Mouse (Mus musculus): Measurements from ENCODE around the gene Sorbs2. TPM values are rescaled to one million over a fixed set of nuclear protein-coding genes. Genes with fewer than 3 reads are reported as not detected.

The Sorbs2 gene
- polyA plus RNA-seq, 2 experiments: 3.7 to 6.2 TPM

DNA sequence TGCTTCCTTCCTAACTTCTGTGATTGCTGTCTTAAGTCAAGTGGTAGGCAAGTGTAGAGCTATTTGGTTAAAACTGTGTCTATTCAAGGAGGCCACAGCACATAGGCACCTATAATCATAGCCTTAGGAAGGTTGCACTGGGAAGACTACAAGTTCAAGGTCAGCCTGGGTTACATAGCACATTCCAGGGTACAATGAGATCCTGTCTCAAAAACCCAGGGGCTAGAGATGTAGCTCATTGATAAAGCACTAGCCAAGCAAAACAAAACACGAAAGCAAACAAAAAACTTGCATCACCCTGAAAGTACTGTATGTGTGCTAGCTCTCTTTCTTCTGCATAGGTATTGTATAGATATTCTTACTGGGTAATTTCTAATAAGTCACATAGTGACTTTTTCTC, 103.7 kb downstream of the Sorbs2 start:
- Histone ChIP-seq H3K9me3 (ENCODE audit: control insufficient read depth, low read length) (no peaks in the 10 kb centered on the region), H3K36me3 (replicated peaks; ENCODE audit: control insufficient read depth, insufficient read depth, low read depth) (no peaks in the 10 kb centered on the region), H3K4me2 (ENCODE audit: low read depth) (no peak overlapping the region), H3K27ac (no peak overlapping the region), H3K4me1 (replicated peaks; ENCODE audit: control insufficient read depth in 2 of 2, insufficient read depth in 2 of 2, low read length in 1 of 2) (peaks cover 0 to 6% of the 10 kb centered on the region in 2 experiments; a peak in 1 of 4 replicates), H3K27me3 (ENCODE audit: control insufficient read depth, insufficient read depth, low read length) (no peaks in the 10 kb centered on the region), H3K4me3 (ENCODE audit: insufficient read depth in 1 of 2, low read depth in 2 of 2, low read length in 2 of 2) (no peak overlapping the region), H3K9ac (replicated peaks) (no peak overlapping the region)
- ATAC-seq (ENCODE audit: insufficient read depth) (no peak), DNase-seq (ENCODE audit: low read depth in 3 of 3, low spot score in 3 of 3) (no peak)
- TF ChIP-seq CTCF (IDR thresholded peaks at IDR 0.05; ENCODE audit: low read depth) (no peak), EP300 (IDR thresholded peaks at IDR 0.05; ENCODE audit: low read depth) (no peak)
- 35% methylated on average over 1 of the region's 1 CpGs for WGBS (ENCODE audit: insufficient replicate concordance)

DNA sequence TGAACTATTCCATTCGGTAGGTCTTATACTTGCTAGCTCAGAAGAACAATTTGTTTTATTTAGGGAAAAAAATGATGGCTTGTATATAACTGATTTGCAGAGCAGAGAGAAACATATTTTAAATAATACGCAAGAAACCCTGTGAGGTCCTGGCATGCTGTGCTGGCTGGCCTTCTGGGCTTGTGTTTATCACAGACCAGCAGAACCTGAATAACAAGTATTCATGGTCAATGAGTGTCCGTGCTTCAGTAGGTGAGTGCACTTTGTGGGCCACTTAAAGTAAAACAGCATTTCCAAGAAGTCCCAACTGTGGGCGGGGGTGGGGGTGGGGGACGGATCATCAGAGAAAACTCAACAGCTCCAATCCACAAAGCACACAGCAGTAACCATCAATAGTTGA, 107.0 kb downstream of the Sorbs2 start:
- H3K4me2 ChIP-seq (ENCODE audit: low read depth): no peak overlapping the region
- no peak overlapping the region for H3K4me3 ChIP-seq (ENCODE audit: insufficient read depth in 1 of 2, low read depth in 2 of 2, low read length in 2 of 2)
- DNase-seq (ENCODE audit: low read depth in 3 of 3, low spot score in 3 of 3): no peak
- TF ChIP-seq EP300 (IDR thresholded peaks at IDR 0.05; ENCODE audit: low read depth) (no peak), CTCF (IDR thresholded peaks at IDR 0.05; ENCODE audit: low read depth) (no peak)
- no peak overlapping the region for H3K9ac ChIP-seq (replicated peaks)
- H3K36me3 ChIP-seq (replicated peaks; ENCODE audit: control insufficient read depth, insufficient read depth, low read depth): no peaks in the 10 kb centered on the region
- H3K27ac ChIP-seq: no peak overlapping the region
- H3K9me3 ChIP-seq (ENCODE audit: control insufficient read depth, low read length): no peaks in the 10 kb centered on the region
- 43% methylated on average over 5 of the region's 5 CpGs for WGBS (ENCODE audit: insufficient replicate concordance)
- H3K27me3 ChIP-seq (ENCODE audit: control insufficient read depth, insufficient read depth, low read length): no peaks in the 10 kb centered on the region
- peaks cover 0 to 6% of the 10 kb centered on the region in 2 experiments; a peak in 1 of 4 replicates for H3K4me1 ChIP-seq (replicated peaks; ENCODE audit: control insufficient read depth in 2 of 2, insufficient read depth in 2 of 2, low read length in 1 of 2)
- no peak for ATAC-seq (ENCODE audit: insufficient read depth)

DNA sequence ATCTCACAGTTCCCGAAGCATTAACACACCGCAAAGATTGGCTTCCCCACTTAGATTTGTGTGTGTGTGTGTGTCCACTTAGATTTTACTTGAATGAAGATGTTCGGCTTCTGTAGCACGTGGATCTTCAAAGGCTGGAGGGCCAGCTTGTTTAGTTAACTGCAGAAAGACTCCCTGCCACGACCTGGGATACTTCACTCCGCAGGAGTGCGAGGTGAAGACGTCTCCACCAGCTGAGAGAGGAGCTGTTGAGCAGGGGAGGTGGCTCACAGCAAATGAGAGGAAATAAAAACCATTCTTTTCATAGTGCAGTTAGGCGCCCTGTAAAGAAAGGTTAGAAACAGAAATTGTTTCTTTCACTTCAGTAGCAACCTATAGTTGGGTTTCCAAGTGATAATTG, 107.5 kb downstream of the Sorbs2 start:
- ATAC-seq (ENCODE audit: insufficient read depth) (no peak), DNase-seq (ENCODE audit: low read depth in 3 of 3, low spot score in 3 of 3) (no peak)
- H3K27me3 ChIP-seq (ENCODE audit: control insufficient read depth, insufficient read depth, low read length): no peaks in the 10 kb centered on the region
- peaks cover 0 to 6% of the 10 kb centered on the region in 2 experiments; a peak in 1 of 4 replicates for H3K4me1 ChIP-seq (replicated peaks; ENCODE audit: control insufficient read depth in 2 of 2, insufficient read depth in 2 of 2, low read length in 1 of 2)
- H3K4me2 ChIP-seq (ENCODE audit: low read depth): no peak overlapping the region
- no peak overlapping the region for H3K4me3 ChIP-seq (ENCODE audit: insufficient read depth in 1 of 2, low read depth in 2 of 2, low read length in 2 of 2)
- no peaks in the 10 kb centered on the region for H3K36me3 ChIP-seq (replicated peaks; ENCODE audit: control insufficient read depth, insufficient read depth, low read depth)
- no peak overlapping the region for H3K9ac ChIP-seq (replicated peaks)
- TF ChIP-seq CTCF (IDR thresholded peaks at IDR 0.05; ENCODE audit: low read depth) (no peak), EP300 (IDR thresholded peaks at IDR 0.05; ENCODE audit: low read depth) (no peak)
- H3K9me3 ChIP-seq (ENCODE audit: control insufficient read depth, low read length): no peaks in the 10 kb centered on the region
- WGBS (ENCODE audit: insufficient replicate concordance): 12% methylated on average over 9 of the region's 9 CpGs
- no peak overlapping the region for H3K27ac ChIP-seq

DNA sequence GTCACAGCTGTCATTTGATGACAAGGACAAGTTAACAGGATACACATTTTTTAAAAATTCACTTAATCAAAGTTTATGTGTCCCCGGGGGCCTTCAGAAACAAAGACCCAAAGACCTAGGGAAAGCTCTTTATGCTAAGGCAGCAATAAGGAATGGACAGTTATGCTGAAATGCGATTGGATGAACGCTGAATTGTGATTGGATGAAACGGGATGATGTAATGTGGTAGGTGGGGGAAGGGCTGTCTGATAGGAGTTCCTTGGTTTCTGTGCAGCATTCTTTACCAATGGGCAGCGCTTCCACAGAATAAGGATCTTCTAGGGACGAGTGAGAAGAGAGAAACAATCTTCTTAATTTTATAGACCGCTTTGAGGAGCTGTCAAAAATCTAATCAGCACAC, 108.0 kb downstream of the Sorbs2 start:
- no peaks in the 10 kb centered on the region for H3K36me3 ChIP-seq (replicated peaks; ENCODE audit: control insufficient read depth, insufficient read depth, low read depth)
- no peaks in the 10 kb centered on the region for H3K9me3 ChIP-seq (ENCODE audit: control insufficient read depth, low read length)
- H3K4me1 ChIP-seq (replicated peaks; ENCODE audit: control insufficient read depth in 2 of 2, insufficient read depth in 2 of 2, low read length in 1 of 2): peaks cover 0 to 3% of the 10 kb centered on the region in 2 experiments; a peak in 1 of 4 replicates
- no peak for TF ChIP-seq CTCF (IDR thresholded peaks at IDR 0.05; ENCODE audit: low read depth)
- no peak for TF ChIP-seq EP300 (IDR thresholded peaks at IDR 0.05; ENCODE audit: low read depth)
- DNase-seq (ENCODE audit: low read depth in 3 of 3, low spot score in 3 of 3): no peak
- H3K27ac ChIP-seq: no peak overlapping the region
- H3K9ac ChIP-seq (replicated peaks): no peak overlapping the region
- no peak overlapping the region for H3K4me3 ChIP-seq (ENCODE audit: insufficient read depth in 1 of 2, low read depth in 2 of 2, low read length in 2 of 2)
- H3K27me3 ChIP-seq (ENCODE audit: control insufficient read depth, insufficient read depth, low read length): no peaks in the 10 kb centered on the region
- H3K4me2 ChIP-seq (ENCODE audit: low read depth): no peak overlapping the region
- no peak for ATAC-seq (ENCODE audit: insufficient read depth)
- WGBS (ENCODE audit: insufficient replicate concordance): 30% methylated on average over 7 of the region's 7 CpGs

DNA sequence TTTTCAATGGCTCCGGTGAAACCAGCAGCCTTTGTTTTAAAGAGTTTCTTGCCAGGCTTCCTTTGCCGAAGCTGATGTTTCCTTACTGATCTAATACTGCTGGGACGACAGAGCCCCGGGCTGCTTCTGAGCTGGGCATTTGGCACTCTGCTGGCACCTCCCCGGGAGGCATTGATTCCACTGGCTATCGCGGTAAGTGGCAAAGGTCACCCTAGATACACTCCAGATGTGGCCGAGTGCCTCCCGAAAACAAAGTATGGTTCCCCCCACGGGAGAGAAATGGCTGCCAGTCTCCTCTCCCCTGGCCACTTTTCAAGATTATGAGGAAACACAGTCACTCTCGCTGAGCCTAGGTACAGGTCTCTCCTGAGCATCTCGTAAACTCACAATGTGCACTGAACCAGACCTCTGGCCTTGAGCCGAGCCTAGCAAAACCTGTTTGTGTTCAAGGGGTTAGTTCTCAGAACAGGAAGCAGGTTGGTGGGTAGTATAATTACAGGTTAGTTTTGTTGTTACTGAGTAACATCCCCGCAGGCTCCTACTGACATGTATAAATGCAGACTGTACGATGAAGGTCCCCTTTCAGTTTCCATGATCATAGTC, 114.1 kb downstream of the Sorbs2 start:
- TF ChIP-seq CTCF (IDR thresholded peaks at IDR 0.05; ENCODE audit: low read depth) (no peak), EP300 (IDR thresholded peaks at IDR 0.05; ENCODE audit: low read depth) (no peak)
- H3K4me1 ChIP-seq (replicated peaks; ENCODE audit: control insufficient read depth in 2 of 2, insufficient read depth in 2 of 2, low read length in 1 of 2): peaks cover 0 to 4% of the 10 kb centered on the region in 2 experiments; a peak in 2 of 4 replicates
- no peak overlapping the region for H3K4me2 ChIP-seq (ENCODE audit: low read depth)
- no peaks in the 10 kb centered on the region for H3K27me3 ChIP-seq (ENCODE audit: control insufficient read depth, insufficient read depth, low read length)
- H3K4me3 ChIP-seq (ENCODE audit: insufficient read depth in 1 of 2, low read depth in 2 of 2, low read length in 2 of 2): no peak overlapping the region
- ATAC-seq (ENCODE audit: insufficient read depth): no peak
- WGBS (ENCODE audit: insufficient replicate concordance): 70% methylated on average over 15 of the region's 15 CpGs
- H3K9me3 ChIP-seq (ENCODE audit: control insufficient read depth, low read length): no peaks in the 10 kb centered on the region
- DNase-seq (ENCODE audit: low read depth in 3 of 3, low spot score in 3 of 3): no peak
- H3K36me3 ChIP-seq (replicated peaks; ENCODE audit: control insufficient read depth, insufficient read depth, low read depth): no peaks in the 10 kb centered on the region
- H3K9ac ChIP-seq (replicated peaks): no peak overlapping the region
- H3K27ac ChIP-seq: no peak overlapping the region
